Mouse (Mus musculus) left cerebral cortex, adult 11 months (tissue): ENCODE measurements around the gene Got2.

Experiments
- DNase-seq: peaks from one replicate; pipeline ENCODE4 v3.0.0; 2022; ENCODE audit warnings: low spot score

Got2 gene

DNA sequence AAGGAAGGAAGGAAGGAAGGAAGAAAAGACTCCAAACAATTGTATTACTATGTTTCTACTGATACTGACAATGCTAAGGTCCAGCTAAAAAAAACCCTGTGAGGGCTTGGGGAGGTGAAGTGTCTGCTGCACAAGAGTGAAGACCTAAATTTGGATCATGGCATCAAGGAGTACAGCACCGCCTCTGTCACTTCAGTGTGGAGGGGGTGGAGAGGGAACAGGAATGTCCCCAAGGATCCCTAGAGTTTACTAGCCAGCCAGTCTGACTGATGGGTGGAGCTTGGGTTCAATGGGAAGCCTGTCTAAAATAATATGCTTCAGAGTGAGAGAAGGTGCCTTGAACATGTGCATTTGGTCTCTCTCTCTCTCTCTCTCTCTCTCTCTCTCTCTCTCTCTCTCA, 70.1 kb downstream of the Got2 start:
- DNase-seq = no peak

DNA sequence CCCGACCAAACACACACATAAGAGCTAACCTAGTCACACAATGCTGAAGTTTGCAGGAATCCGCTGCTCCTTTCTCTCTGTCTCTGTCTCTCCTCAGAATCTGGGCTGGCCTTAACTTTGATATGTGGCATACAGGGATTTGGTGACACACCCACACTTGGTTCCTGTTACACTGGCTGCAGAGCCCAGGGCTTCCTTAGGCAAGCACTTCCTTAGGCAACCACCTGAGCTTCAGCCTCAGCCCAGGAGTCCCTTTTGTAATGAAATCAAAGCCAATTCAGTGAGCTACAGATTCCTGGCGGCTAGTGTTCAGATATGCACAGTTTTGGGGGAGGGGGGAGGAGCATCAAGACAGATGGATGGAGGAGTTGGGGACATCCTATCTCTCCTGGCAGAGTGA, 70.8 kb downstream of the Got2 start:
- DNase-seq = no peak

DNA sequence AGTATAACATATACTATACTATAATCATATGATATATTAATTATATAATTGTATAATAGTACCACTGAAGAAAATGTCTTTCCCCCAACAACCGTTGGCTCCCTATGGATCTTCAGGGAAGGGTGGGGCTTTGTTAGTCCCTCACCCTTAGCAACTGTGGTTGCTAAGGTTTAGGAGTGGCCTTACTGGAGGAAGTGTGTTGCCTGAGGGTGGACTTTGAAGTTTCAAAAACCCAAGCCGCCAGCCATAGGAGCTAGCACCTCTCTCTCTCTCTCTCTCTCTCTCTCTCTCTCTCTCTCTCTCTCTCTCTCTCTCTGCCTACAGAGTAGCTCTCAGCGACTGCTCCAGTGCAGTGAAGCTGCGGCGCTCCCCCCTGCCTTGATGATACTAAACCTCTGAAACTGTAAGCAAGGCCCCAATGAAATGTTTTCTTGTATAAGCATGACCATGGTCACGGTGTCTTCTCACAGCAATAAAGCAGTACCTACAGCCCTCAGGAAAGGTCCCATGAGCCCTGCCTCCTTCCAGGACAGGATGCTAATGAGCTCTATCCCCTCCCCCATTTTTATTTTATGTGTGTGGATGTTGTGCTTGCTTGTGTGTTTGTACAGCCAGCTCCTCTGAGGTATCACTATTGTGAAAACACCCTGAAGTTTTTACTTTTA, 72.2 kb downstream of the Got2 start:
- DNase-seq = no peak
